Mouse (Mus musculus) erythroblast, embryonic 14.5 days (primary cell): Measurements from ENCODE around the gene Arfgef2.

Experiments used
- GATA1 ChIP-seq: IDR thresholded peaks from 2 replicates; pipeline ENCODE4 v1.6.1; 2012; ENCODE audit warnings: low read length, inconsistent platforms, mixed read lengths
- TAL1 ChIP-seq: IDR thresholded peaks from 3 replicates; pipeline ENCODE4 v1.6.1; 2012; ENCODE audit warnings: low read length, inconsistent platforms, mixed read lengths

- no peak for TF ChIP-seq GATA1
- no peak for TF ChIP-seq TAL1
Measured at GRCm38 (mm10) chr2:166855771-166856170, 50.4 kb downstream of the Arfgef2 start.
